10 mouse cellular contexts compared by ENCODE assay signal in genomic region chr15:86405527-86405926, GRCm38 (mm10).
DNase-seq lines count a peak whose midpoint lies in the region; ATAC-seq and TF ChIP-seq lines count a peak whose summit lies in the region.
"Had no signal": no experiment of that assay in that cellular context is flagged by ENCODE, and none has a peak within 500 bp of the region (broad histone marks: within the 10 kb centered on the region; RNA-seq: fewer than 3 reads in every experiment).

No protein-coding gene starts in this region.

- peak; percentile 93 for TF ChIP-seq CTCF in intestine, postnatal 0 days (IDR thresholded peaks at IDR 0.05; ENCODE audit: low read depth)

- in situ Hi-C loops in ES-E14 (cut with MboI; ENCODE audit: low sequenced_read_pairs in 2 of 2, unreplicated experiment in 2 of 2): no loop called here

- no peaks in the 10 kb centered on the region for H3K27me3 ChIP-seq in intestine, postnatal 0 days (replicated peaks; ENCODE audit: control insufficient read depth, insufficient read depth, low read length)
- no peaks in the 10 kb centered on the region for H3K27me3 ChIP-seq in intestine, embryonic 16.5 days (replicated peaks; ENCODE audit: control insufficient read depth, insufficient read depth, low read length)
- H3K27me3 ChIP-seq: embryonic facial prominence, embryonic 12.5 days; limb, embryonic 15.5 days had no signal

- no peak overlapping the region for H3K4me2 ChIP-seq in intestine, postnatal 0 days (replicated peaks; ENCODE audit: low read depth)
- no peak overlapping the region for H3K4me2 ChIP-seq in intestine, embryonic 16.5 days (ENCODE audit: low read depth, low read length)
- H3K4me2 ChIP-seq: embryonic facial prominence, embryonic 12.5 days; limb, embryonic 15.5 days had no signal

- peak; percentile 13 for DNase-seq in ES-E14 (ENCODE audit: low read depth, low spot score)
- peak; percentile 14 to 39 for DNase-seq in gastrocnemius, adult 8-10 months (ENCODE audit: low spot score in 2 of 2)
- DNase-seq in left cerebral cortex, postnatal 36 days (ENCODE audit: low spot score in 2 of 2): peak; percentile 18 to 32
- DNase-seq in thymus, postnatal 0 days (ENCODE audit: low spot score): peak; percentile 77

- no peak overlapping the region for H3K27ac ChIP-seq in intestine, postnatal 0 days (ENCODE audit: low read depth, low read length)
- H3K27ac ChIP-seq in intestine, embryonic 16.5 days (ENCODE audit: low read length): no peak overlapping the region
- no peak overlapping the region for H3K27ac ChIP-seq in ES-E14 (ENCODE audit: insufficient read depth, low read depth, low read length, poor library complexity, severe bottlenecking)
- H3K27ac ChIP-seq: embryonic facial prominence, embryonic 12.5 days; limb, embryonic 15.5 days had no signal

- no peaks in the 10 kb centered on the region for H3K9me3 ChIP-seq in intestine, postnatal 0 days (ENCODE audit: control insufficient read depth)
- no peaks in the 10 kb centered on the region for H3K9me3 ChIP-seq in intestine, embryonic 16.5 days (ENCODE audit: control insufficient read depth, low read length)
- no peaks in the 10 kb centered on the region for H3K9me3 ChIP-seq in ES-E14 (ENCODE audit: control insufficient read depth, insufficient read depth, low read depth, low read length)
- H3K9me3 ChIP-seq: embryonic facial prominence, embryonic 12.5 days; limb, embryonic 15.5 days had no signal

- no peaks in the 10 kb centered on the region for H3K36me3 ChIP-seq in intestine, postnatal 0 days (ENCODE audit: control insufficient read depth, insufficient read depth)
- H3K36me3 ChIP-seq in intestine, embryonic 16.5 days (ENCODE audit: control insufficient read depth, insufficient read depth, low read length): no peaks in the 10 kb centered on the region
- no peaks in the 10 kb centered on the region for H3K36me3 ChIP-seq in ES-E14 (ENCODE audit: control insufficient read depth, insufficient read depth, low read length, poor library complexity, severe bottlenecking)
- H3K36me3 ChIP-seq: embryonic facial prominence, embryonic 12.5 days; limb, embryonic 15.5 days had no signal

- no peak overlapping the region for H3K4me3 ChIP-seq in intestine, postnatal 0 days (ENCODE audit: low read depth, low read length)
- H3K4me3 ChIP-seq in intestine, embryonic 16.5 days (ENCODE audit: low read length): no peak overlapping the region
- no peak overlapping the region for H3K4me3 ChIP-seq in ES-E14 (ENCODE audit: insufficient read depth in 1 of 2, low read depth in 1 of 2, low read length in 2 of 2, poor library complexity in 1 of 2, severe bottlenecking in 1 of 2)
- H3K4me3 ChIP-seq: embryonic facial prominence, embryonic 12.5 days; limb, embryonic 15.5 days had no signal

- 13% methylated on average over 4 of the region's 4 CpGs for WGBS in intestine, postnatal 0 days
- WGBS in intestine, embryonic 16.5 days: 18% methylated on average over 4 of the region's 4 CpGs

- ATAC-seq in intestine, postnatal 0 days: no peak
- no peak for ATAC-seq in intestine, embryonic 16.5 days
- peak; percentile 32 for ATAC-seq in cerebellum, adult (ENCODE audit: insufficient number of reproducible peaks, low FRiP score, low TSS enrichment)
- ATAC-seq in neutrophil, adult 5-6 weeks (ENCODE audit: extremely low read depth, insufficient number of reproducible peaks, low FRiP score, poor library complexity, severe bottlenecking): peak; percentile 40; the same call in 1 of the 2 replicates

- no peaks in the 10 kb centered on the region for H3K4me1 ChIP-seq in intestine, postnatal 0 days (replicated peaks; ENCODE audit: control insufficient read depth, insufficient read depth, low read length)
- no peaks in the 10 kb centered on the region for H3K4me1 ChIP-seq in intestine, embryonic 16.5 days (ENCODE audit: control insufficient read depth, insufficient read depth, low read length)
- H3K4me1 ChIP-seq in ES-E14 (ENCODE audit: control insufficient read depth in 2 of 2, insufficient read depth in 2 of 2, low read length in 2 of 2, poor library complexity in 1 of 2): peaks cover 0 to under 1% of the 10 kb centered on the region in 2 experiments; a peak in 1 of 4 replicates
- H3K4me1 ChIP-seq: embryonic facial prominence, embryonic 12.5 days; limb, embryonic 15.5 days had no signal

- intact Hi-C loops in left cerebral cortex, postnatal 36 days (cut with DNase I): loop anchor here (2.0 to 10.0 kb wide), 2 partner anchors 155 to 1129 kb away; no protein-coding TSS in a partner anchor

- H3K9ac ChIP-seq in intestine, postnatal 0 days (ENCODE audit: low read depth, low read length): no peak overlapping the region
- no peak overlapping the region for H3K9ac ChIP-seq in intestine, embryonic 16.5 days (ENCODE audit: low read depth, low read length)
- H3K9ac ChIP-seq in ES-E14 (ENCODE audit: insufficient read depth, low read depth, low read length, poor library complexity, severe bottlenecking): no peak overlapping the region
- H3K9ac ChIP-seq: embryonic facial prominence, embryonic 12.5 days; limb, embryonic 15.5 days had no signal

TF ChIP-seq in ES-E14, 5 proteins besides CTCF, POLR2A, EP300 and RAD21:
- TF ChIP-seq ZC3H11A (IDR thresholded peaks at IDR 0.05; ENCODE audit: borderline replicate concordance, low read depth, low read length) (no peak), ZNF384 (IDR thresholded peaks at IDR 0.05; ENCODE audit: low read depth, low read length) (no peak), MAFK (IDR thresholded peaks at IDR 0.05; ENCODE audit: insufficient read depth, low read depth, low read length) (no peak), CHD2 (IDR thresholded peaks at IDR 0.05; ENCODE audit: low read depth, low read length) (no peak), HCFC1 (IDR thresholded peaks at IDR 0.05; ENCODE audit: borderline replicate concordance, insufficient read depth, low read length) (no peak)

Comparison
In these comparisons a context has a peak if more than half of its experiments do, and no peak if none do; other contexts are left out.
1. ATAC-seq: peak in cerebellum, adult (single experiment) and neutrophil, adult 5-6 weeks (single experiment); none in intestine, postnatal 0 days (single experiment) and intestine, embryonic 16.5 days (single experiment).
2. DNase-seq: peak in every context shown above with its lines; median percentile 77 in thymus, postnatal 0 days; 26 in gastrocnemius, adult 8-10 months; 25 in left cerebral cortex, postnatal 36 days; 13 in ES-E14.